Mouse (Mus musculus) stomach, embryonic 15.5 days (tissue): ENCODE data around the gene Elavl3. TPM values are rescaled to one million over a fixed set of nuclear protein-coding genes. Genes with fewer than 3 reads are reported as not detected.

Experiments
- ATAC-seq: fragments of 200-750 bp; cut with Nextera tagmentation; 2 replicates; pipeline ENCODE4 v1.8.0; 2017; ENCODE audit warnings: low read depth, moderate number of reproducible peaks, moderate TSS enrichment; ENCODE audit not compliant: insufficient read depth, low FRiP score
- H3K27ac ChIP-seq: fragments of 300-500 bp; sonication (generic); 2 replicates; pipeline ENCODE4 v1.5.1; 2015; ENCODE audit warnings: mild to moderate bottlenecking, inconsistent platforms
- H3K27me3 ChIP-seq: fragments of 300-500 bp; sonication (generic); replicated peaks from 2 replicates; pipeline ENCODE4 v1.6.1; 2015; ENCODE audit warnings: inconsistent platforms
- H3K36me3 ChIP-seq: fragments of 300-500 bp; sonication (generic); 2 replicates; pipeline ENCODE4 v1.6.1; 2015; ENCODE audit warnings: inconsistent platforms
- H3K4me1 ChIP-seq: fragments of 300-500 bp; sonication (generic); 2 replicates; pipeline ENCODE4 v1.6.1; 2015; ENCODE audit warnings: inconsistent platforms
- H3K4me2 ChIP-seq: fragments of 300-500 bp; sonication (generic); 2 replicates; pipeline ENCODE4 v1.6.1; 2015; ENCODE audit warnings: mild to moderate bottlenecking, inconsistent platforms
- H3K4me3 ChIP-seq: fragments of 300-500 bp; sonication (generic); replicated peaks from 2 replicates; pipeline ENCODE4 v1.5.1; 2015; ENCODE audit warnings: inconsistent platforms
- H3K9ac ChIP-seq: fragments of 300-500 bp; sonication (generic); 2 replicates; pipeline ENCODE4 v1.6.1; 2015; ENCODE audit warnings: inconsistent platforms
- H3K9me3 ChIP-seq: fragments of 300-500 bp; sonication (generic); 2 replicates; pipeline ENCODE4 v1.6.1; 2016; ENCODE audit warnings: inconsistent platforms
- WGBS: fragments of 180-500 bp; shearing (Covaris S2); methylation state at CpG from one replicate; pipeline ENCODE4 v1.1.7; 2015; 5-methylcytosine and 5-hydroxymethylcytosine counted together
- polyA plus RNA-seq: library from polyadenylated mRNA; unstranded; fragments of >200 nt; fragmentation: Nextera tagmentation; extraction: Ambion mirVana; gene quantifications from 2 replicates; pipeline ENCODE4 v1.2.1, GENCODE M21; 2015

Elavl3 gene
- polyA plus RNA-seq, 1 experiment from 2014 or later = 2.8 TPM

DNA sequence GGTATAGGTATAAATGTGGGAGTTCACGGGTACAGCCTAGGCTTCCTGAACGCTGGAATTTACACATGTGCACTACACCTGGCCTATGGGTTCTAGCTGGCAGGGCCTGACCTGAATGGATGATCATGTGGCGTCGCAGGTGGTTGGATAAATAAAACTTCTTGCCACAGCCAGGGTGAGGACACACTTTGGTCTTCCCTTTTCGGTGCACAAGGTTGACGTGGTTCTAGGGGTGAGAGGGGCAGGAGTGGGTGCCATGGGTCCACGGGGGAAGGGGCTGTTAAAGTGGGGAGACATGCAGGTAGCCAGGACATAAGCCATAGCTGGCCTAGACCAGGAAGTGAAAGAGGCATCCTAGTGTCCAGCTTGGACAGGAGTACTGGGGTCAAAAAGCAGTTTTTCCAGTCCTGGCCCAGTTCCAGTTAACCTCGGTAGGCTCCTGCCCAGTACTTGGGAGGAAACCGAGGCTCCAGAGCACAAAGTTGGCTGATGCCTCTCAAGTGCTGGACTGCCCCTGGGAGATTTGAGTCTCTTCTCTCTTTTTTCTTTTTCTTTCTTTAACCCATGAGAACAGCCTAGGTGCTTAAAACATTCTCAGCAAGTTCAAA is 4.6 kb upstream of the Elavl3 start:
- H3K4me3 ChIP-seq = no peak overlapping the region
- no peak overlapping the region for H3K27ac ChIP-seq
- no peak; the same call in 1 of the 2 replicates for ATAC-seq
- peaks cover 28% of the 10 kb centered on the region for H3K27me3 ChIP-seq
- 65% methylated on average over 9 of the region's 9 CpGs for WGBS
- H3K4me2 ChIP-seq = no peak overlapping the region
- H3K36me3 ChIP-seq = peaks cover 25% of the 10 kb centered on the region
- peaks cover 10% of the 10 kb centered on the region for H3K4me1 ChIP-seq
- H3K9me3 ChIP-seq = no peaks in the 10 kb centered on the region
- H3K9ac ChIP-seq = no peak overlapping the region

- Histone ChIP-seq H3K27ac (no peak overlapping the region), H3K4me2 (no peak overlapping the region), H3K27me3 (peaks cover 35% of the 10 kb centered on the region), H3K4me3 (no peak overlapping the region), H3K9ac (no peak overlapping the region), H3K4me1 (peaks cover 17% of the 10 kb centered on the region), H3K36me3 (peaks cover 19% of the 10 kb centered on the region), H3K9me3 (no peaks in the 10 kb centered on the region)
- no peak for ATAC-seq
- 27% methylated on average over 29 of the region's 29 CpGs for WGBS
These were observed 3.9 kb upstream of the Elavl3 start for GRCm38 (mm10) chr9:22055713-22056112.

GRCm38 (mm10) chr9:22054411-22055076 is 2.7 kb upstream of the Elavl3 start:
- H3K27me3 ChIP-seq = peaks cover 46% of the 10 kb centered on the region
- H3K4me3 ChIP-seq = no peak overlapping the region

DNA sequence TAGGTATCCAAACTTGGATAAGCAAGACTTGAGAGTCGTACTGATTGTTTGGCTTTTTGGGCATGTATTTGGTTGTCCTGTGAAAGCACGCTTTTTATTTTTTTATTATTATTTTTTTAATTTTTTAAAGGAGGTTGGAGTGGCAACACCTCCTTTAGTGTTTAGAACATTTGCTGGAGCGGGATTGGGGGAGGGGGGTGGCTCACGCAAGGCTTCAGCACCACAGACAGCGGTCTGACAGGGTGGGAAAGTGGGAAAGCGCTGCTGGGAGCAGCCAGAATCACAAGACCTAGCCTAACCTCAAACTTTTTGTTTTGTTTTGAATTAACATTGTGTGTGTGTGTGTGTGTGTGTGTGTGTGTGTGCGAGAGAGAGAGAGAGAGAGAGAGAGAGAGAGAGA is 1.8 kb upstream of the Elavl3 start:
- H3K4me1 ChIP-seq = peaks cover 23% of the 10 kb centered on the region
- H3K27ac ChIP-seq = no peak overlapping the region
- no peak overlapping the region for H3K9ac ChIP-seq
- H3K9me3 ChIP-seq = no peaks in the 10 kb centered on the region
- H3K4me3 ChIP-seq = no peak overlapping the region
- ATAC-seq = no peak
- 24% methylated on average over 6 of the region's 7 CpGs for WGBS
- no peak overlapping the region for H3K4me2 ChIP-seq
- H3K36me3 ChIP-seq = peaks cover 8% of the 10 kb centered on the region; the same call in 1 of the 2 replicates
- peaks cover 50% of the 10 kb centered on the region for H3K27me3 ChIP-seq

More at GRCm38 (mm10) chr9:22054411-22055076, 2.7 kb upstream of the Elavl3 start:
- Histone ChIP-seq H3K4me1 (peaks cover 23% of the 10 kb centered on the region), H3K9ac (no peak overlapping the region), H3K9me3 (no peaks in the 10 kb centered on the region), H3K4me2 (peak overlapping the region; percentile 39), H3K36me3 (peaks cover 15% of the 10 kb centered on the region), H3K27ac (no peak overlapping the region)
- no peak for ATAC-seq
- 3% methylated on average over 32 of the region's 32 CpGs for WGBS

- no peak for ATAC-seq
- Histone ChIP-seq H3K36me3 (no peaks in the 10 kb centered on the region), H3K27ac (no peak overlapping the region), H3K4me1 (peaks cover 23% of the 10 kb centered on the region), H3K4me2 (peak overlapping the region; percentile 78), H3K27me3 (peaks cover 50% of the 10 kb centered on the region), H3K4me3 (peak overlapping the region; percentile 37), H3K9ac (no peak overlapping the region), H3K9me3 (no peaks in the 10 kb centered on the region)
- 2% methylated on average over 49 of the region's 67 CpGs for WGBS
These were observed 464 bp downstream of the Elavl3 start for GRCm38 (mm10) chr9:22051161-22051957.

DNA sequence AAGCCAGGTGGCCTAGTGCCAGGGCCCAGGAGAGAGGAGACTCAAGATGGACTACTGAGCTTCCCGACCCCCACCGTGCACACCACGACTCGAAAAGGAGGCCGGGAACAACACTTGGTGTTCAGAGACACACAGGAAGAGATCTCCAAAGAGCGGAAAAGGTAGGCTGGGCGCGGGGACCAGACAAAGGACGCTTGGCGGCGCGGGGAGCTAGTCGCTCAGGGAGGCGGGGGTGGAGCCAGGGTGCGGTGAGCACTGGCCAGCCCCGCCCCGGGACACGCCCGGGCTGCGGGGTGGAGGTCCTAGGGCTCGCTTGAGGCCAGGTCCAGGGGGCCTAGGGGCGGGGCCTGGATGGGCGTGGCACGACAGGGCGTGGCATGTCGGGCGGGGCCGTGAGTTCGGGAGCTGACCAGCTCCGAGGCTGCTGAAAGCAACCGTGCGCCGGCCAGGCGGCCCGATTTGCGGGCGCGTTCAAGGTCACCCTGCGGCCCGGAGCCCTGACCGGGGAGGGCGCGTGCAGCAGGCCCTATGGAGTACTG is 1.4 kb downstream of the Elavl3 start:
- H3K4me2 ChIP-seq = peak overlapping the region; percentile 78
- 2% methylated on average over 43 of the region's 43 CpGs for WGBS
- no peak overlapping the region for H3K27ac ChIP-seq
- peak overlapping the region; percentile 37 for H3K4me3 ChIP-seq
- ATAC-seq = peak; percentile 55; the same call in 1 of the 2 replicates
- no peak overlapping the region for H3K9ac ChIP-seq
- H3K9me3 ChIP-seq = no peaks in the 10 kb centered on the region
- H3K36me3 ChIP-seq = no peaks in the 10 kb centered on the region
- H3K4me1 ChIP-seq = peaks cover 23% of the 10 kb centered on the region
- peaks cover 50% of the 10 kb centered on the region for H3K27me3 ChIP-seq

GRCm38 (mm10) chr9:22049721-22050270 is 2.0 kb downstream of the Elavl3 start:
- Histone ChIP-seq H3K27ac (no peak overlapping the region), H3K27me3 (peaks cover 50% of the 10 kb centered on the region), H3K4me3 (peak overlapping the region; percentile 37; the same call in 1 of the 2 replicates), H3K36me3 (no peaks in the 10 kb centered on the region), H3K4me1 (peaks cover 23% of the 10 kb centered on the region), H3K9me3 (no peaks in the 10 kb centered on the region), H3K4me2 (peak overlapping the region; percentile 78; the same call in 1 of the 2 replicates), H3K9ac (no peak overlapping the region)
- no peak for ATAC-seq
- WGBS = 48% methylated on average over 4 of the region's 4 CpGs

DNA sequence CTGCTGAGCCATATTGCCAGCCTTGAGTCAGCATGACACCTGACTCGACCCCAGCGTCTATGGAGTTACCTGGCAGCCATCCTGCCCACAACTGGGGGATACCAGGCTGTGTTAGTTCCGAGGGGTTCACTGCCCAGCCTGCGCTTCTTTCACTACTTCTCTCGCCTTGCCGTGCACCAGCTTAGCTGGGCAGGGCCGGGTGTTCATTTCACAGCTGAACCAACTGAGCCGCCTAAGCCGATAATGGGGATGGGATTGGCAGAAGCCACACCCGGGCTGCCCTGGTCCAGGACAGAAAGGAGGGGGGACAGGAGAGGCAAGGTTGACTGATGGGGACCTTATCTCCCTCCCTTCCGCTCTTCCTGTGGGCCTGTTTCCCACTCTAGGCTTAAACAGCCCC is 2.5 kb downstream of the Elavl3 start:
- Histone ChIP-seq H3K9ac (no peak overlapping the region), H3K27me3 (peaks cover 45% of the 10 kb centered on the region), H3K4me3 (no peak overlapping the region), H3K4me2 (no peak overlapping the region), H3K9me3 (no peaks in the 10 kb centered on the region), H3K36me3 (no peaks in the 10 kb centered on the region), H3K27ac (no peak overlapping the region), H3K4me1 (peaks cover 19% of the 10 kb centered on the region)
- ATAC-seq = no peak
- 52% methylated on average over 11 of the region's 11 CpGs for WGBS

DNA sequence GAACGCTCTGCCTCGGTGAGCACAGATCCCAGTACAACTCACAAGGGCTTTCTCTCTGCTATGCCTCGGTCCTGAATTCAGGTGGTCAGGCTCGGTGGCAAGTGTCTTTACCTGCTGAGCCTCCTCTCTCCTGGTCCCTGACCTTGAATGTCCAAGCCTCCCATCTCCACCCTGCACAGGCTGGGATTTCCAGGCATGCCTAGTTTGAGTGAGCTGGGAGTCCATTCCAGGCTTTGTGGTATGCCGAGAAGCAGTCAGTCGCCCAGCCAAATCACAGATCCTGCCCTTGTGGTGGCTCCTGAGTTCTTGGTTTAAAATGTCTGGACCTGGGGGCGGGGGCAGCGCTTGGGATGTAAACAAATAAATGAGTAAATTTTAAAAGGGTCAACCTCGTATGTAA is 4.5 kb downstream of the Elavl3 start:
- no peak for ATAC-seq
- Histone ChIP-seq H3K27ac (no peak overlapping the region), H3K4me3 (no peak overlapping the region), H3K9ac (no peak overlapping the region), H3K4me2 (no peak overlapping the region), H3K4me1 (peaks cover 19% of the 10 kb centered on the region), H3K36me3 (no peaks in the 10 kb centered on the region), H3K27me3 (peaks cover 32% of the 10 kb centered on the region), H3K9me3 (no peaks in the 10 kb centered on the region)
- WGBS = 46% methylated on average over 9 of the region's 9 CpGs

- H3K36me3 ChIP-seq = no peaks in the 10 kb centered on the region
- H3K27ac ChIP-seq = no peak overlapping the region
- no peaks in the 10 kb centered on the region for H3K9me3 ChIP-seq
- no peak for ATAC-seq
- no peak overlapping the region for H3K4me3 ChIP-seq
- no peaks in the 10 kb centered on the region for H3K4me1 ChIP-seq
- 67% methylated on average over 2 of the region's 2 CpGs for WGBS
- no peak overlapping the region for H3K9ac ChIP-seq
- H3K27me3 ChIP-seq = no peaks in the 10 kb centered on the region
- H3K4me2 ChIP-seq = no peak overlapping the region
These were observed 10.0 kb downstream of the Elavl3 start for GRCm38 (mm10) chr9:22041832-22042231.

DNA sequence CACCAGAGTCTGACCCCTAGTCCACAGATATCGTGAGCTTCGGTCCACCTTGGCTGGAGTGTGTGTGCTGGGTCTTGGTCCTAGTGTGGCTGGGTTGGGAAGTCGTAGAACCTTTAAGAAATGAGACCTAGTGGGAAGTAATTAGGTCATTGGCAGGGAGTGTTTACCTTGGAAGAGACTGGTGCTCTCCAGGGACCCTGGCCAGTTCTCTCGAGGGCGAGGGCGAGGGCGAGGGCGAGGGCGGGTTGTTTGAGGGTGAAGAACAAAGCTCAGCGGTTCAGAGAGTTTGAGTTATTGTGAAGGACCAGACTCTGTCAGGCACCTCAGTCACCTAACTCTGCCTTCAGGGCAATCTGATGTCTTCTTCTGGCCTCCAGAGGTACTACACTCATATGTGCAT is 14.0 kb downstream of the Elavl3 start:
- no peaks in the 10 kb centered on the region for H3K27me3 ChIP-seq
- no peaks in the 10 kb centered on the region for H3K9me3 ChIP-seq
- WGBS = 68% methylated on average over 10 of the region's 10 CpGs
- no peak overlapping the region for H3K4me3 ChIP-seq
- no peak overlapping the region for H3K27ac ChIP-seq
- no peaks in the 10 kb centered on the region for H3K36me3 ChIP-seq
- no peak overlapping the region for H3K9ac ChIP-seq
- no peak for ATAC-seq
- no peaks in the 10 kb centered on the region for H3K4me1 ChIP-seq
- H3K4me2 ChIP-seq = no peak overlapping the region
